Mouse (Mus musculus) stomach, postnatal 0 days (tissue): Measurements from ENCODE around the gene Trpc7. TPM values are rescaled to one million over a fixed set of nuclear protein-coding genes. Genes with fewer than 3 reads are reported as not detected.

Experiments used
- ATAC-seq: fragments of 200-750 bp; cut with Nextera tagmentation; 2 replicates; pipeline ENCODE4 v1.8.0; 2017; ENCODE audit not compliant: low FRiP score, low TSS enrichment
- DNase-seq: peaks from one replicate; pipeline ENCODE4 v3.0.0-alpha.2; 2016; ENCODE audit warnings: low spot score
- H3K27ac ChIP-seq: fragments of 300-500 bp; sonication (generic); replicated peaks from 2 replicates; pipeline ENCODE4 v1.5.1; 2014; ENCODE audit warnings: mild to moderate bottlenecking, control low read depth
- H3K27me3 ChIP-seq: fragments of 300-500 bp; sonication (generic); 2 replicates; pipeline ENCODE4 v1.6.1; 2014; ENCODE audit warnings: low read length; ENCODE audit not compliant: control insufficient read depth, insufficient read depth
- H3K36me3 ChIP-seq: fragments of 300-500 bp; sonication (generic); 2 replicates; pipeline ENCODE4 v1.6.1; 2014; ENCODE audit warnings: low read length, mixed read lengths; ENCODE audit not compliant: control insufficient read depth, insufficient read depth
- H3K4me1 ChIP-seq: fragments of 300-500 bp; sonication (generic); replicated peaks from 2 replicates; pipeline ENCODE4 v1.6.1; 2014; ENCODE audit warnings: antibody characterized with exemption; ENCODE audit not compliant: control insufficient read depth, insufficient read depth
- H3K4me2 ChIP-seq: fragments of 300-500 bp; sonication (generic); replicated peaks from 2 replicates; pipeline ENCODE4 v1.6.1; 2014; ENCODE audit warnings: low read depth, mild to moderate bottlenecking, control low read depth, moderate library complexity
- H3K4me3 ChIP-seq: fragments of 300-500 bp; sonication (generic); 2 replicates; pipeline ENCODE4 v1.5.1; 2014; ENCODE audit warnings: low read depth, low read length, control low read depth
- H3K9ac ChIP-seq: fragments of 300-500 bp; sonication (generic); 2 replicates; pipeline ENCODE4 v1.6.1; 2014; ENCODE audit warnings: mild to moderate bottlenecking, low read length, control low read depth, mixed read lengths
- H3K9me3 ChIP-seq: fragments of 300-500 bp; sonication (generic); 2 replicates; pipeline ENCODE4 v1.6.1; 2016; ENCODE audit warnings: low read length; ENCODE audit not compliant: control insufficient read depth
- CTCF ChIP-seq: IDR thresholded peaks from 2 replicates; pipeline ENCODE4 v1.5.1; 2016; ENCODE audit warnings: antibody characterized with exemption, low read depth, mild to moderate bottlenecking, moderate library complexity
- EP300 ChIP-seq: optimal IDR thresholded peaks from 2 replicates; pipeline ENCODE3; 2016; ENCODE audit warnings: antibody characterized with exemption
- WGBS: fragments of 180-500 bp; shearing (Covaris S2); extraction: QIAGEN DNeasy Blood & Tissue Kit; methylation state at CpG from one replicate; pipeline ENCODE4 v1.1.7; 2014; 5-methylcytosine and 5-hydroxymethylcytosine counted together
- polyA plus RNA-seq: library from polyadenylated mRNA; unstranded; fragments of >200 nt; fragmentation: Nextera tagmentation; extraction: Ambion mirVana; gene quantifications from 2 replicates; pipeline ENCODE4 v1.2.1, GENCODE M21; 2015

Trpc7 gene
- polyA plus RNA-seq, 1 experiment from 2014 or later: 0.19 TPM

- peaks cover 8% of the 10 kb centered on the region; the same call in 1 of the 2 replicates for H3K36me3 ChIP-seq
- H3K27me3 ChIP-seq: no peaks in the 10 kb centered on the region
- 68% methylated on average over 6 of the region's 6 CpGs for WGBS
- no peak overlapping the region for H3K27ac ChIP-seq
- TF ChIP-seq CTCF: no peak
- TF ChIP-seq EP300: no peak
- no peak overlapping the region for H3K4me2 ChIP-seq
- DNase-seq (no peak), ATAC-seq (no peak)
- no peaks in the 10 kb centered on the region for H3K4me1 ChIP-seq
- no peaks in the 10 kb centered on the region for H3K9me3 ChIP-seq
- H3K4me3 ChIP-seq: no peak overlapping the region
- no peak overlapping the region for H3K9ac ChIP-seq
Observed at GRCm38 (mm10) chr13:56742325-56742901, 153.4 kb downstream of the Trpc7 start.

DNA sequence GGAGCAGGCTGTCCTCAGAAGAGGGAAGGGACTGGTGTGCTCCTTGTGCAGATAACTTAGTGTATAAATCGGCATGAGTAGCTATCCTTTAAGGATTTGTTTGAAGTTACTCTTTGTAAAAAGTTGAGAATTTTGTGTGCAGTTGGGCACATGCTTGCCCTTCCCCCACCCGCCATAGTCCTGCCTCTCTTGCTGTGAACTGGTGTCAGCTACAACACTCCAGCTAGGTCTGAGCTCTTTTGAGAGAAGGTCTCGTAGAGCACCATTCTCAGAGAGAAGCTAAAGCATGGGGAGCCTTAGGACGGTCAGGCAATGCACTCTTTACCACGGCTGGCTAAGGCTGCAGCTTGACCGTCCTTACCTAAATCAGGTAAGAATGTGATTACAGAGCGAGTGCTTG, 154.1 kb downstream of the Trpc7 start:
- H3K27ac ChIP-seq: no peak overlapping the region
- no peak overlapping the region for H3K4me2 ChIP-seq
- H3K36me3 ChIP-seq: peaks cover 8% of the 10 kb centered on the region; the same call in 1 of the 2 replicates
- no peaks in the 10 kb centered on the region for H3K27me3 ChIP-seq
- no peak overlapping the region for H3K4me3 ChIP-seq
- TF ChIP-seq CTCF: no peak
- TF ChIP-seq EP300: no peak
- WGBS: 80% methylated on average over 7 of the region's 7 CpGs
- DNase-seq: no peak
- no peaks in the 10 kb centered on the region for H3K9me3 ChIP-seq
- H3K9ac ChIP-seq: no peak overlapping the region
- no peak for ATAC-seq
- H3K4me1 ChIP-seq: no peaks in the 10 kb centered on the region

GRCm38 (mm10) chr13:56740496-56740895, 155.3 kb downstream of the Trpc7 start:
- Histone ChIP-seq H3K27ac (no peak overlapping the region), H3K4me1 (no peaks in the 10 kb centered on the region), H3K27me3 (no peaks in the 10 kb centered on the region), H3K9me3 (no peaks in the 10 kb centered on the region), H3K36me3 (peaks cover 8% of the 10 kb centered on the region; the same call in 1 of the 2 replicates), H3K4me2 (no peak overlapping the region), H3K4me3 (no peak overlapping the region), H3K9ac (no peak overlapping the region)
- ATAC-seq (no peak), DNase-seq (no peak)
- no peak for TF ChIP-seq EP300
- no peak for TF ChIP-seq CTCF
- WGBS: 88% methylated on average over 6 of the region's 6 CpGs

DNA sequence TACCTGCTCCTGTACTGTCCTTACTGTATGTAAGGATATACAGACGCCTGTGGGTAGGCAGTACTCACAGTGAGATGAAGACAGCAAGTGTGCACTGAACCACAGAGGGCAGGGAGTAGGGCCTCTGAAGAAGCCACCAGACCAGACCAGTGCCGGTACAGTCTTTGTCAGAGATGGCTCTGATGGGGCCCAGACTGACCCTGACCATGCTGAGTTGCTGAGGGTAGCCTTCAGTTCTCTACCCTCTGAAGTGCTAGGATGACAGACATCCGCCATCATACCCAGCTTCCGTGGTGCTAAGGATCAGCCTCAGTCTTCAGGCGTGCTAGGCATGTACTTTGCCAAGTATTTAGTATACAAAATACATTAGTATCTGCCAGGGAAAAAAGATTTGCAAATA, 156.2 kb downstream of the Trpc7 start:
- Histone ChIP-seq H3K27me3 (no peaks in the 10 kb centered on the region), H3K36me3 (peaks cover 8% of the 10 kb centered on the region; the same call in 1 of the 2 replicates)
- DNase-seq: no peak

GRCm38 (mm10) chr13:56735212-56735875, 160.4 kb downstream of the Trpc7 start:
- 34% methylated on average over 6 of the region's 6 CpGs for WGBS
- Histone ChIP-seq H3K4me1 (no peaks in the 10 kb centered on the region), H3K4me3 (no peak overlapping the region), H3K9me3 (no peaks in the 10 kb centered on the region), H3K36me3 (peaks cover 11% of the 10 kb centered on the region; the same call in 1 of the 2 replicates), H3K27ac (no peak overlapping the region), H3K9ac (no peak overlapping the region), H3K4me2 (no peak overlapping the region), H3K27me3 (no peaks in the 10 kb centered on the region)
- TF ChIP-seq CTCF (peak; percentile 79), EP300 (no peak)
- ATAC-seq: 0 out of 2 replicates have a peak, but pooled peaks have one; percentile 49
- DNase-seq: peak; percentile 18

More for the DNA sequence above, 156.2 kb downstream of the Trpc7 start:
- Histone ChIP-seq H3K4me3 (no peak overlapping the region), H3K4me1 (no peaks in the 10 kb centered on the region), H3K9me3 (no peaks in the 10 kb centered on the region), H3K9ac (no peak overlapping the region), H3K27ac (no peak overlapping the region), H3K4me2 (no peak overlapping the region)
- ATAC-seq: no peak
- 90% methylated on average over 5 of the region's 5 CpGs for WGBS
- TF ChIP-seq CTCF (no peak), EP300 (no peak)

GRCm38 (mm10) chr13:56734617-56735016, 161.2 kb downstream of the Trpc7 start:
- no peaks in the 10 kb centered on the region for H3K9me3 ChIP-seq
- H3K27ac ChIP-seq: no peak overlapping the region
- H3K4me1 ChIP-seq: no peaks in the 10 kb centered on the region
- H3K4me3 ChIP-seq: no peak overlapping the region
- peaks cover 11% of the 10 kb centered on the region; the same call in 1 of the 2 replicates for H3K36me3 ChIP-seq
- ATAC-seq (no peak), DNase-seq (no peak)
- no peak overlapping the region for H3K4me2 ChIP-seq
- TF ChIP-seq CTCF (no peak), EP300 (no peak)
- H3K9ac ChIP-seq: no peak overlapping the region
- H3K27me3 ChIP-seq: no peaks in the 10 kb centered on the region
- WGBS: 77% methylated on average over 4 of the region's 4 CpGs
